Mouse (Mus musculus) cerebellum, adult 18-20 months (tissue): ENCODE measurements at regions not wholly inside any gene's neighbourhood (a gene's known extent, or its start where the extent isn't known, plus 50 kb on each side); places are given as distances from the start of the nearest gene placed in this dataset.

Experiments used
- DNase-seq, 2 experiments: peaks; one replicate each; pipeline ENCODE4 v3.0.0; 2021

DNA sequence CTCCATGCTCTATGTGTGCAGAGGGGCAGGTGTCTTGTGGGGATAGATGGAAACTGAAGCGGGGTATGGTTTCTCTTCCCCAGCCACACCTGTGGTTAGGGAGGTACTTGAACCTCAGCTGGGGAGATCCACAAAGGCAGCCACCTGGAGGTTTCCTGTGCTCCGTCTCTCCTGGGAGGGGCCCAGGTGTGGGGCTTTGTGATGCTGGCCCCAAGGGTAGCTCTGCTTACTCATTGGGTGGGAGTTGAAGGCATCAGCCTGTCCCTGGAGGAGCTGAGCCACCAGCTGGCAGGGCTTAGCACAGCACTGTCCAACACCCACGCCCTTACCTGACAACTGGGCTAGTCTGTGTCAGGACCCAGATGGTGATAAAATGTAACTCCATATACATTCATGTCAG is 81.4 kb downstream of the Lhx2 start:
- no peak for DNase-seq

- no peak for DNase-seq
Measured at GRCm38 (mm10) chr2:38422406-38422805, 83.3 kb downstream of the Lhx2 start.

GRCm38 (mm10) chr2:38423886-38424277 is 84.8 kb downstream of the Lhx2 start:
- peak; percentile 42 to 52 for DNase-seq

DNA sequence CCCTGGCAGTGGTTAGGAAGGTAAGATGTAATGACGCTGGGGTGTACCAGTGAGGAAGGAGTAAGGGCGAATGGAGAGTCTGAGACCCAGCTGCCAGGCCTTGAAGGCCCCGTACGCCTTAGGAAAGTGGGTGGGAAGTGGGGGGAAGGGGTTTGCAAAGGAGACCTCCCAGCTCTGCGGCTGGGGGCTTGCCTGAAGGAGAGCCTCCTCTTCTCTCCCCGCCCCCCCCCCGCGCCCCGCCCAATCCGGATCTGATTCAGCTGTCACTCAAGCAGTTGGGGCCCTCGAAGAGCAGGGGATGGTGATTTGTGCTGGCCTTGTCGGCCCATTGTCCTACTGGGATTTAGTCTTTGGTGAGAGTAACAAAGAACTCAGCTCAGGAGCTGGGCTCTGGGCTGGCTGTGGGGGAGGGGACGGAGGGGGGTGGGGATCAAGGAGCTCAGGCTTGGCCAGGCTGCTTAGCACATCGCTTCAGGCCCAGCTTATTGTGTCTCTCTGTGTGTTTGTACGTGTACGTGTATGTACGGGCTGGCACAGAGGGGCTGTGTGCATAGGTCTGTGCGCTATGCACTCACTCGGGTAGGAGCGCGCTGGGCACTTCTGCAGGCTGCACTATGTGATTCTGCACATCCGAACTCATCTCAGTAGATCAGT is 85.3 kb downstream of the Lhx2 start:
- no peak for DNase-seq

DNA sequence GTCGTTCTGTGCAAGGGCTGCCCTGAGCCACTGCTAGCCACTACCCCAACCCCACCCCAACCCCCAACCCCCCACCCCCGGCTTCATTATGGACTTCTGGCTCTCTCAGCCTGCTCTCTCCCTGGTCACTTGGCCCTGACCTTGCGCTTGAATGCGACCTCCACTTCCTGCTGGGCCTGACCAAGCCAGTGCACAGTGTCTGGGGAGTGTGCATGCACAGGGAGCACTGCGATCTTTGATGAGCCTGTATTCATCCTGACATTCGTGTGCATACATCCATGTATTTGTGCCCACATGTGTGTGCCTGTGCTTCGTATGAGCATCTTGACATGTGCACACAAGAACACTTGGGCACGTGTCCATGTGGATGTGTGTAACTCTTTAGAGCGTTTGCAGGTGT is 85.9 kb downstream of the Lhx2 start:
- no peak for DNase-seq

DNA sequence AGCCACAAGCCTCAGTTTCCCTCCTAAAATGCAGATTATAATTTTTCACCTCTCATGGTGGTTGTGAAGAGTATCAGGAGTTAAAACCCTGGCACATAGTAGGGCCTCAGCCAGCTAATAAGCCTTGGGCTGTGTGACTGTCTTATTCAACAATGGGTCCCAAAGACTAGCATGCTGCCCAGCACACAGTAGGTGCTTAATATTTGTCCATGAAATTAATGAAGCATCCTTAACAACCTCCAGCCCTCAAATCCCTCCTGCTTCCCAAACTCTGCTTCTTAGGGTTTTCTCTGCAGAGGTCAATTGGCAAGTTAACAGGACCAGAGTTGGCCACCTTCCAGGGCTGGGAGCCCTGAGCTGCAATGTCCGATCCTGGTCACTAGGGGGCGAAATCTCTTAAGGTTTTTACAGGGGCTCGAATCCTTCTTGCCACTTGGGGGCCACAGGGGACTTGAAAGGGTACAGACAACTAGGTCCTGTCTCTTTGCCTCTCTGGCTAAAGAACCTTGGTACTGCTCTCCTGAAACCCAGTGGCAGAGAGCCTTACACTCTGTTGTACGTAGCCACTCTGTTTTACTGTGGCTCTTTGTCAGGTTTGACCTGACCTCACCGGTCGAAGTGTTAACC is 81.6 kb upstream of the Nek6 start:
- DNase-seq, result peak; percentile 60 to 82

GRCm38 (mm10) chr2:38431546-38431945 is 79.9 kb upstream of the Nek6 start:
- no peak for DNase-seq

DNA sequence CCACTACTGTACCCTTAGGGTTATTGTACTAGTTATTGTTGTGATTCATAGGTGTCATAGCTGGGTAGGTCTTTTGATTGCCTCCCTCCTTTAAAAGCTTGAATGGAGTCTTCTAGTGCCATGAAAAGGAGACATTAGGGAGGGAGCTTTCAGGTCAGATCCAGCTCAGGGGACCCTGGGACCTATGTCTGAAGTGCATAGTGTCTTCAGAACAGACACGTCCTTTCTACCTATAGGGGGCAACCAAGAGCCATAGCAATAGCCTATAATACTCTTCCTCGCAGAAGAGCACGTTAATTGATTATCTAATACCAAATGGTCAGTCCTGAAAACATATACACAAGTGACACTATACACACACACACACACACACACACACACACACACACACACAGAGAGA is 77.7 kb upstream of the Nek6 start:
- DNase-seq, result peak in 1 of 2 experiments; percentile 13

DNA sequence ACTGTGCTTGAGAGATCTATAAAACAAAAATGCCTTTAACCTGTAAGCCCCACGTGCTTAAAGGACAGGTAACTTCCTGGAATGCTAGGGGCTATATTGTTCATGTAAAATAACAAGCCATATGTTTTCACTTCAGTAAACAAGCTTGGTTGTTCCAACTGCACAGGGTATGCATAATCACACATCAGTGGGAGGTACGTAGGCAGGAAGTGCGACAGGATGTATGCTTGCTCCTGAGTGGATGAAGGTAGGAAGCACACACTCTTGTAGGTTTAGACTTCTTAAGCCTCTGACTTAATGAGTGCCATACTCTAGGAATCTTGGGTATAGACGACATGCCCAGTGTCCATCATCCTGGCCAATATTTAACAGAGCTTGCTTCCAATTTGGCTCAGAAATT is 74.7 kb upstream of the Nek6 start:
- no peak for DNase-seq

DNA sequence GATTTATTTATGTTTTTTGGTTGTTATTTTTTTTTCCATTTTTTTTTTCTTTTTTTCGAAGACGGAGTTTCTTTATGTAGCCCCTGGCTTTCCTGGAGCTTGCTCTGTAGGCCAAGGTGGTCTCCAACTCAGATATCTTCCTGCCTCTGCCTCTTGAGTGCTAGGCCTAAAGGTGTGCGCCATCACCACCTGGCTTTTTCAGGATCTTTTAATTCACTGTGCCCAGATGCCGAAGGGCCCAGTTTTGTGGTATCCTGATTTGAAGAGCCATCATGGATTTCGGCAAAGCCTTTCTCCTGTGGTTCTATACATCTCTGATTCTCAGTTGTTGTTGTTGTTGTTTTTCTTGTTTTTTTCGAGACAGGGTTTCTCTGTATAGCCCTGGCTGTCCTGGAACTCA is 72.3 kb upstream of the Nek6 start:
- DNase-seq, result no peak

DNA sequence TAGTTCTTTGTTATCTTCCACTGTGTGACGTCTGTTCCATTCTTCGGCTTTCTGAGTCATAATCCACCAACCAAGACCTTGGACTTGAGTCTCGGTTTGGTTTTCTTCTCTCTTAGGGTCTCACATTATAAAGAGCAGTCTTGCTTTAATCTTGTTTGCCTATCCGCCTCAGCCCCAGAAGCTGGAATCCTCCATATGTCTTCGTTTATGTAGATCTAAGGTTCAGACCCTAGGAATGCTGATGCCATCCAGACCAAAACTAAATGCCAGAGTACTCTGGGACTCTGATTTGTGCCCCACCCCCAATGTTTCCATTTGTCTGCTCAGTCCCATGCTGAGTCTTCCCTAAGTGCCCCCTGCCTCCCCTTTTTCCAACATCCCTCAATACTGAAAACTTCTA is 71.5 kb upstream of the Nek6 start:
- DNase-seq, result no peak

- no peak for DNase-seq
Measured at GRCm38 (mm10) chr2:38449092-38449491, 62.4 kb upstream of the Nek6 start.

- DNase-seq, result no peak
Measured at GRCm38 (mm10) chr2:38456571-38456970, 54.9 kb upstream of the Nek6 start.

DNA sequence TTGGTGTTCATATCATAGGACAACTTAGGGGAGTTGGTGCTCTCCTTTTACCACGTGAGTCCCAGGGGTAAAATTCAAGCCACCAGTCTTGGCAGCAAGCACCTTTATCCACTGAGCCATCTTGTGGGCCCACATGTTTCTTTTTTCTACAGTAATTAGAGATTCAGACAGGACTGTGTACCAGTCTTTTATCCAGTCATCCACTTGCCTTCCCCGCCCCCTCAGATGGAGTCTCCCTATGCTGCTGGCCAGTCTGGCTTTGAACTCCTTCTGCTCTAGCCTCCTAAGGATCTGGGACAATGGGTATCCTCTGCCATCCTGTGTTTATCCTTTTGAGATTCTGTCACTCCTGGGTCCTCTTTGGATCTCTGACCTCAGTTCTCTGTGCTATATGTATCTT is 51.1 kb upstream of the Nek6 start:
- DNase-seq, result no peak

GRCm38 (mm10) chr2:38460825-38461540 is 50.5 kb upstream of the Nek6 start:
- DNase-seq, result peak in 1 of 2 experiments; percentile 9
